Mouse (Mus musculus) spleen, embryonic (tissue): ENCODE measurements around the gene Cry2.
"Not testable (repeated sequence)": the region's sequence is repeated elsewhere in the genome, so short reads cannot be mapped to it uniquely, and the experiment has no call there.

Source experiments
- CTCF ChIA-PET: fragments of 350-600 bp; sonication (Branson Sonifier 250); formaldehyde crosslinking; loops from one replicate; lab custom pipeline; 2022; lab: Charles Lee

Gene Cry2

GRCm38 (mm10) chr2:92433578-92434374, at the start of gene Cry2:
TSS of gene Cry2 (minus strand) at chr2:92434043.
- CTCF ChIA-PET, result interaction anchor here (0.6 kb wide), 1 partner anchor 471 kb away, joined by 9 read pairs; no protein-coding TSS in a partner anchor

- CTCF ChIA-PET, result no interaction called here
These were observed 49.7 kb upstream of the Cry2 start for GRCm38 (mm10) chr2:92483505-92483904.

- CTCF ChIA-PET, result interaction anchor here (0.7 kb wide), 1 partner anchor 19 kb away, joined by 3 read pairs; no protein-coding TSS in a partner anchor
These were observed 48.7 kb upstream of the Cry2 start for GRCm38 (mm10) chr2:92482551-92482950.

- CTCF ChIA-PET, result interaction anchor here (0.6 kb wide), 1 partner anchor 494 kb away, joined by 4 read pairs; no protein-coding TSS in a partner anchor
These were observed 44.5 kb upstream of the Cry2 start for GRCm38 (mm10) chr2:92478313-92478688.

- CTCF ChIA-PET, result interaction anchor here (0.6 kb wide), 1 partner anchor 494 kb away, joined by 4 read pairs; no protein-coding TSS in a partner anchor
These were observed 43.9 kb upstream of the Cry2 start for GRCm38 (mm10) chr2:92477672-92478312.

- CTCF ChIA-PET, result not testable (repeated sequence)
These were observed 42.7 kb upstream of the Cry2 start for GRCm38 (mm10) chr2:92476580-92476979.

- CTCF ChIA-PET, result interaction anchor here (0.8 kb wide), 1 partner anchor 11 kb away, joined by 3 read pairs; no protein-coding TSS in a partner anchor
These were observed 41.9 kb upstream of the Cry2 start for GRCm38 (mm10) chr2:92475711-92476110.

- CTCF ChIA-PET, result interaction anchor here (0.8 kb wide), 1 partner anchor 12 kb away, joined by 3 read pairs; no protein-coding TSS in a partner anchor
These were observed 41.1 kb upstream of the Cry2 start for GRCm38 (mm10) chr2:92474920-92475319.

GRCm38 (mm10) chr2:92471886-92472670, 38.2 kb upstream of the Cry2 start:
- CTCF ChIA-PET, result interaction anchor here (0.6 to 0.7 kb wide), 2 partner anchors 10 to 16 kb away, joined by 4 read pairs; no protein-coding TSS in a partner anchor

- CTCF ChIA-PET, result interaction anchor here (0.6 kb wide), 1 partner anchor 675 kb away, joined by 3 read pairs; no protein-coding TSS in a partner anchor
These were observed 30.8 kb upstream of the Cry2 start for GRCm38 (mm10) chr2:92464690-92465089.

GRCm38 (mm10) chr2:92461215-92461614, 27.4 kb upstream of the Cry2 start:
- CTCF ChIA-PET, result interaction anchor here (0.6 to 1.5 kb wide), 2 partner anchors 25 to 918 kb away, joined by 3 to 7 read pairs; no protein-coding TSS in a partner anchor

- CTCF ChIA-PET, result interaction anchor here (0.6 to 1.5 kb wide), 3 partner anchors 22 to 951 kb away, joined by 4 to 7 read pairs (median 7); no protein-coding TSS in a partner anchor
These were observed 26.3 kb upstream of the Cry2 start, which contains the start of gene Slc35c1 for GRCm38 (mm10) chr2:92459921-92460707. TSS of gene Slc35c1 (minus strand) at chr2:92460538.

GRCm38 (mm10) chr2:92459141-92459920, 25.5 kb upstream of the Cry2 start:
- CTCF ChIA-PET, result interaction anchor here (0.6 to 1.5 kb wide), 2 partner anchors 21 to 27 kb away, joined by 7 read pairs; no protein-coding TSS in a partner anchor

- CTCF ChIA-PET, result no interaction called here
These were observed 24.6 kb upstream of the Cry2 start for GRCm38 (mm10) chr2:92458481-92458880.

GRCm38 (mm10) chr2:92456970-92457530, 23.2 kb upstream of the Cry2 start:
- CTCF ChIA-PET, result interaction anchor here (0.5 kb wide), 1 partner anchor 13 kb away, joined by 7 read pairs; no protein-coding TSS in a partner anchor

- CTCF ChIA-PET, result interaction anchor here (0.6 kb wide), 1 partner anchor 16 kb away, joined by 4 read pairs; no protein-coding TSS in a partner anchor
These were observed 21.9 kb upstream of the Cry2 start for GRCm38 (mm10) chr2:92455704-92456103.

- CTCF ChIA-PET, result no interaction called here
These were observed 20.3 kb upstream of the Cry2 start for GRCm38 (mm10) chr2:92454166-92454565.

GRCm38 (mm10) chr2:92451126-92451525, 17.3 kb upstream of the Cry2 start:
- CTCF ChIA-PET, result no interaction called here
